Mouse (Mus musculus): ENCODE measurements at regions not wholly inside any gene's neighbourhood (a gene's known extent, or its start where the extent isn't known, plus 50 kb on each side); places are given as distances from the start of the nearest gene placed in this dataset.
"Not testable (repeated sequence)": the region's sequence is repeated elsewhere in the genome, so short reads cannot be mapped to it uniquely, and the experiment has no call there.

DNA sequence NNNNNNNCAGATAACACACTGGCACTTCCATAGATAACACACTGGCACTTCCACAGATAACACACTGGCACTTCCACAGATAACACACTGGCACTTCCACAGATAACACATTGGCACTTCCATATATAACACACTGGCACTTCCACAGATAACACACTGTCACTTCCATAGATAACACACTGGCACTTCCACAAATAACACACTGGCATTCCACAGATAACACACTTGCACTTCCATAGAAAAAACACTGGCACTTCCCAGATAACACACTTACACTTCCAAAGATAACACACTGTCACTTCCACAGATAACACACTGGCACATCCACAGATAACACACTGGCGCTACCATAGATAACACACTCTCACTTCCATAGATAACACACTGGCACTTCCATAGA lies 105.7 kb upstream of the Afdn start:
- DNase-seq: not testable (repeated sequence)

GRCm38 (mm10) chr17:13656065-13656464 lies 104.3 kb upstream of the Afdn start:
- no peak for DNase-seq

DNA sequence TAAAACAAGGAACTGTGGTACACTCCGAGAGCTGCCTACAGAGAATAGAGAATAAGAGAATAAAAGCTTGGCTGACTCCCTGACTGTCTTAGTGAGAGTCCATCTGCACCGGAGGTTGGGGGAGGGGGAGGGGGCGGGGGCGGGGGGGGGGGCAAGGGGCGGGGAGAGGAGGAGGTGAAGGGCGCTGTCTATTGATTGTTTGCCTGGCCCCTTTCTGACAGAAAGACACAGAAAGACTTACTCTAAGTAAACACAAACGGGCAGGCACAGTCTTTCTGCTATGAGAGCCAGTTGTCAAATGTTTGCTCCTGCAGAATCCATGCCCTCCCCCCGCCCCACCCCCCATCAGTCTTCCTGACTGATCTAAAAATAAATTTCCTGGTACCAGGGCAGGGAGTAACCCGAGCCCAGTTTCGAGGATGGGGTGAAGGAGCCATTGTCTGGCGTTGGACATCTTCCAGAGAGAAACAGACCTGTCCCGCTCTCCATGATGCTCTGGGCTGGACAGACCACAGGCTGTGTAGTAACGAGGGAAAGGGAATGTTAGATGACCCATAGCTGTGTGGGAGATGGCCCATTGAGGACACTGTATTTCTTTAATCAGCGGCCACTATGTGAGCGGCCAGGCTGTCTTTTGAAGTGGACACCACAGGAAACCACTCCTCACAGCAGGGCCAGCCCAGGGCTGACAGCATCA lies 103.7 kb upstream of the Afdn start:
- peak; percentile 63 for DNase-seq

DNA sequence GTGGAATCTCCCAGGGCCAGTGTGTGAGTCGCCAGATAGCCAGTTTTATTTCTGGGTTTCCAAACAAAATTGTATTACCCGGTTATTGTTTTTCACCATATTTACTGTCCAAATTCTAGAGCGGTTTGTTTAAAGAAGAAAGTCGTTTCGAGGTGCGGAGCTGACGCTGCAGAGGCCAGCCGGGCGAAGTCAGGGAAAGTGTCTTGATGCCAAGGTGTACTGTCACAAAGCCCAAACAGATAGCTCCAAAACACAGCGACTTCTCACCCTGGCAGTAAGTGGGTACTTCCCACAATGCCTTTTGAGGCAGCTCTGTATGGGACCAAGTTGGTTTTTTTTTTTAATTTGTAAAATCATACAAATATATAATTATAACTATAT lies 103.2 kb upstream of the Afdn start:
- no peak for DNase-seq

GRCm38 (mm10) chr17:13657656-13658292 lies 102.6 kb upstream of the Afdn start:
- DNase-seq: no peak

DNA sequence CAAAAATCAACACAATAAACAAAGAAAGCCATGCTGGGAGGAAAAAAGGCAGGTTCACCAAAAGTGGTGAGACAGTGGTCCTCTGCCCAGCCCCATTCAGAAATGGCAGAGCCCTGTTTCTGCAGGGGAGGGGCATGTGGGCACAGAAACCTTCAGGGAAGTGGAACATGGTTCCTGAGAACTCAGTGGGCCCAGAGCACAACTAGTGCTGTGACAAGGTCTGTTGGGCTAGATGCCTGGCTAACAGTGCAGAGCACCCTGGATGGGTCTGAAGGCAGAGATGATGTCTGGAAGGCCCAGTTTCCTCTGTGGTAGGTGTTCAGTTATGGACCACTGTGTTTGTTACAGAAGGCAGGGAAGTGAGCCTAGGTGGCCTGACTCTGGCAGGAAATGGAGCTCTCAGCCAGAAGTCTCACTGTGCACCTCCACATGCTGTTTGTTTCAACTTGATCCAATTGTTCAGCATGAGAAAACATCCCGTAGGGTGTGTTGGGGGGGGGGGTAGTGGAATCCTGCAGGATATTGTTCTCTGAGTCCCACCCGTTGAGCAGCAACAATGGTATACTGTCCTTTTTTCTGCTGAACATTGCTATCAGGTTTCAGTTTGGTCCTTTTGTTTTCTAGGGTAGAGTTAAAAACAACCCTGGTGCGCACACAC lies 101.9 kb upstream of the Afdn start:
- DNase-seq: no peak

- peak; percentile 62 for DNase-seq
Measured at GRCm38 (mm10) chr17:13659103-13659502, 101.2 kb upstream of the Afdn start.

DNA sequence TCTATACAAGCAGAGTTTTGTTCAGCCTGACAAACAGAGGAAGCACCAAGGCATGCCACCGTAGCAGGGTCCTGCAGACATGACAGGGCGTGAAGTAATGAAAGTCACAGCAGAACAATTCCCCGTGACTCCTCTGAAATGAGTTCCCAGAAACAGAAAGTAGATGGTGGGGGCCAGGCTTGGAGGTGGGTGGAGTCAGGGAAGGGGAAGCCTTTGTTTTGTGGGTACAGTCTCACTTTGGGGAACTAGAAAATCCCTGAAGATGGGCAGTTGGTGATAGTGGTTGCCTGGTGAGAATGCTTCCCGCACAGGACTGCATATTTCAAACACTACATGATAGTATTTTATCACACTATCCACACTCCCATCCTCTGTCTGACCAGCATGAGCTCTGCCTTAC lies 100.4 kb upstream of the Afdn start:
- no peak for DNase-seq

DNA sequence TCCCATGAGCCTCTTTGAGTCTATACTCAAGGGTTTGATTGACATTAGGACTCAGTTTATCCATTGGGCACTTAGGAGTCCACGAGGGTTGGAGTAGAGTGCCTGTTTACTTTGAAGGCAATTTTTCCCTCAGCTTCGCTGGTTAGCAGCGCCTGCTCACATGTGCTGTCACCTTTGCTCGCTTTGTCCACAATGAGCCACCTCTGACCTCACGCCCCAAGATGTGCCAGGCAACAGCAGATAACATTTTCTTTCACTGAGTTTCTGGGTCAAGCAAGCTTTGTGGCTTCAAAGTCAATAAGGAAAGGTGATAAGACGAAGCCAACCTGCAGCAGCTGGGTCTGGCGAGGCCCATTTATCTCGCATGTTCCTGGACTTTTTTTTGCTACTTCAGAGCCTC lies 99.3 kb upstream of the Afdn start:
- DNase-seq: no peak

DNA sequence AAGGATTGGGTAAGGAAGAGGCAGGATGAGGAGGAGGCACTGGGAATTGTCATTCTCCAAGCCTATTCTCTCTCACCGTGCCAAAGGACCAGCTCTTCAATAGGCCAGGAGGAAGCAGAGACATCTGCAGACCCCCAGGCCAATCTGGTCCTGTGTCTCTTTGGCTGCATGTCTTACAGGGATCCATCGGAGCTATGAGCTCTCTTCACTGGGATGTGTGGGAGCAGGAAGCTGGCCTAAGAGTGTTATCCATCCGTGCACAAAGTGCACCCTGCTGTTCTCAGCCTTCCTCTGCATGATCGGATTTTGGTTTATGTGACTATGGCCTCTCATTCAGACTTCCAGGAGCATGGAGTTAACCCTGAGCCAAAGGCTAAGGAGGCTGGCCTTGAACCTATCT lies 98.2 kb upstream of the Afdn start:
- no peak for DNase-seq
